Mouse (Mus musculus) intestine, embryonic 15.5 days (tissue): ENCODE measurements around the gene Mageb3. TPM values are rescaled to one million over a fixed set of nuclear protein-coding genes. Genes with fewer than 3 reads are reported as not detected.
"Not testable (repeated sequence)": the region's sequence is repeated elsewhere in the genome, so short reads cannot be mapped to it uniquely, and the experiment has no call there.

Experiments used
- ATAC-seq: fragments of 200-750 bp; cut with Nextera tagmentation; 2 replicates; pipeline ENCODE4 v1.8.0; 2017; ENCODE audit warnings: moderate TSS enrichment, moderate library complexity
- H3K27ac ChIP-seq: fragments of 300-500 bp; sonication (generic); 2 replicates; pipeline ENCODE4 v1.5.1; 2015; ENCODE audit warnings: mild to moderate bottlenecking, inconsistent platforms
- H3K27me3 ChIP-seq: fragments of 300-500 bp; sonication (generic); replicated peaks from 2 replicates; pipeline ENCODE4 v1.6.1; 2015; ENCODE audit warnings: inconsistent platforms
- H3K36me3 ChIP-seq: fragments of 300-500 bp; sonication (generic); 2 replicates; pipeline ENCODE4 v1.6.1; 2015; ENCODE audit warnings: inconsistent platforms
- H3K4me1 ChIP-seq: fragments of 300-500 bp; sonication (generic); replicated peaks from 2 replicates; pipeline ENCODE4 v1.6.1; 2015; ENCODE audit warnings: inconsistent platforms
- H3K4me2 ChIP-seq: fragments of 300-500 bp; sonication (generic); replicated peaks from 2 replicates; pipeline ENCODE4 v1.6.1; 2015; ENCODE audit warnings: mild to moderate bottlenecking, inconsistent platforms
- H3K4me3 ChIP-seq: fragments of 300-500 bp; sonication (generic); replicated peaks from 2 replicates; pipeline ENCODE4 v1.5.1; 2015; ENCODE audit warnings: inconsistent platforms
- H3K9ac ChIP-seq: fragments of 300-500 bp; sonication (generic); 2 replicates; pipeline ENCODE4 v1.6.1; 2015; ENCODE audit warnings: inconsistent platforms
- H3K9me3 ChIP-seq: fragments of 300-500 bp; sonication (generic); 2 replicates; pipeline ENCODE4 v1.6.1; 2016; ENCODE audit warnings: inconsistent platforms
- WGBS: fragments of 180-500 bp; shearing (Covaris S2); methylation state at CpG from one replicate; pipeline ENCODE4 v1.1.7; 2015; 5-methylcytosine and 5-hydroxymethylcytosine counted together
- polyA plus RNA-seq: library from polyadenylated mRNA; unstranded; fragments of >200 nt; fragmentation: Nextera tagmentation; extraction: Ambion mirVana; gene quantifications from 2 replicates; pipeline ENCODE4 v1.2.1, GENCODE M21; 2015

Gene Mageb3
- polyA plus RNA-seq, result 0.11 TPM in 2 replicates

DNA sequence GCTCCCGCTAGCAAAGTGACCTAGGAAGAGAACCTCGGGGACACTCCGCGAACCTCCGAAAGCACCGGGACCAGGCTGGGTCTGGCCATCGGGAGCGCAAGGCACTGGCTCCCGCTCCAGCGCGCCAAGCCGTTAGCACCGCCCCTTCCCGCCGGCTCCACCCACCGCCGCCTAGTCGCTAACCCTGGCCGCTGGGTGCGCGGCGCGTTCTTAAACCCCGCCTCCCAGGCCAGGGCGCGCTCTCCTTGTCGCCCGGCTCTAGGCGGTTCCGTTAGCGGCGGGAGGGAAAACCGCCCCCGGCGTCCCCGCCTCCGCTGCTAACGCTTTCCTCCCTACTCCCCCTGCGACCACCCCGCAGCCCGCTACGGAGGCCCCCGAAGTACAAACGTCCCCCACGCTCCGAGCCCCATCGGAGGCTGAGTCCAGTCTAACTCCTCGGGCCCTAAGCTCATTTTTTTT lies at the start of gene Mageb3, which contains the start of gene Ctdspl2:
Gene Mageb3, minus strand, starts transcription at position 328 of the 459 bp plus-strand sequence.
Gene Ctdspl2, plus strand, starts transcription at position 237 of the 459 bp plus-strand sequence.
- Histone ChIP-seq H3K27me3 (no peaks in the 10 kb centered on the region), H3K4me1 (peaks cover 5% of the 10 kb centered on the region; the same call in 1 of the 2 replicates), H3K36me3 (no peaks in the 10 kb centered on the region), H3K9me3 (no peaks in the 10 kb centered on the region), H3K4me2 (peak within 1 kb of the TSS; percentile 73), H3K27ac (peak within 1 kb of the TSS; percentile 96), H3K4me3 (peak within 1 kb of the TSS; percentile 86), H3K9ac (peak within 1 kb of the TSS; percentile 97)
- 0% methylated on average over 48 of the region's 48 CpGs for WGBS
- peak; percentile 98 for ATAC-seq

DNA sequence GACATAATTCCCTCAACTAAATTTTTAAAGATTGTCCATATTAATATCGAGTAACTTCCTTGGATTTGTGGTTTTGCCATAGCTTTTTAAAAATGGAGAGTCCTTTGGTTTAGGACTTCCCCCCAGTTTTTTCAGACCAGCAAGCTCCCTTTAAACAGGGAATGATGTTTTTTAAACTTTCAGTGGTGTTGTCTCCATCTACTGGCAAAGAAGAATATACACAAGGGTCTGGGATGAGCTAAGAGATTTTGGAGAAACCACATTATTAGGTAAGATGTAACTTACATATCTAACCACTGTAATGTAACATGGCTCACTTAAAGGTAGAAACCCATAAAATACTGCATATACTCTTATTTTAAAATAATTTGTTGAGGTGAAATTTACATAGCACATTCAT lies 39.8 kb upstream of the Mageb3 start:
- Histone ChIP-seq H3K9ac (no peak overlapping the region), H3K4me3 (no peak overlapping the region), H3K36me3 (no peaks in the 10 kb centered on the region), H3K4me2 (no peak overlapping the region), H3K4me1 (no peaks in the 10 kb centered on the region), H3K27ac (no peak overlapping the region), H3K27me3 (no peaks in the 10 kb centered on the region), H3K9me3 (no peaks in the 10 kb centered on the region)
- 93% methylated on average over 1 of the region's 1 CpGs for WGBS
- no peak for ATAC-seq

DNA sequence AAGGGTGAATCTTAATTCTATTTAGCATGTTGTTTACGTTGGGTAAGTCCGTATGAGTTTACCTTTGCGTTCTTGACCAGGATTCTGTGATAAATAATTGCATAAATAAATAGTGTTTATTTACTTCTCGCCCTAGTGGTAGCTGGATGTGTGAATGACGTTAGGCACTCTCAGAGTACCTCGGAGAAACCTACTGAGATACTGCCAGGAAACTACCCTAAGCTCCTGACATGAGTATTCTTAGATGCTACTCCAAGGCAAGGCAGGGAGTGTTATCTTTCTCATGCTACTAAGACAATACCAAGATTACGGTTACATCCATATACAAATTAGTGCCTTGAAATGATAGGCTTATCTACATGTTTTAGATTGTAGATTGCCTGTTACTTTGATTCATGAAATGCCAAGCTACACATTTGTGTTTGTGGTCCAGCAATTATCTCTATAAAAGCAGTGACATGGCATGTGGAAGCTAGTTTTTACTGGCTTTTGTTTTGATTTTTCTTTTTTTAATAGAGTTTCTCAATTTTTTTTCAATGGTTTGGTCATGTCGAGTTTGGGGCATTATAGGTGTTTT lies 1.4 kb upstream of the Mageb3 start:
- Histone ChIP-seq H3K4me3 (peak overlapping the region; percentile 86), H3K27me3 (no peaks in the 10 kb centered on the region), H3K27ac (peak overlapping the region; percentile 96), H3K9me3 (no peaks in the 10 kb centered on the region), H3K9ac (peak overlapping the region; percentile 97), H3K4me2 (peak overlapping the region; percentile 73), H3K36me3 (no peaks in the 10 kb centered on the region), H3K4me1 (peaks cover 5% of the 10 kb centered on the region; the same call in 1 of the 2 replicates)
- ATAC-seq, result no peak
- 6% methylated on average over 8 of the region's 8 CpGs for WGBS

DNA sequence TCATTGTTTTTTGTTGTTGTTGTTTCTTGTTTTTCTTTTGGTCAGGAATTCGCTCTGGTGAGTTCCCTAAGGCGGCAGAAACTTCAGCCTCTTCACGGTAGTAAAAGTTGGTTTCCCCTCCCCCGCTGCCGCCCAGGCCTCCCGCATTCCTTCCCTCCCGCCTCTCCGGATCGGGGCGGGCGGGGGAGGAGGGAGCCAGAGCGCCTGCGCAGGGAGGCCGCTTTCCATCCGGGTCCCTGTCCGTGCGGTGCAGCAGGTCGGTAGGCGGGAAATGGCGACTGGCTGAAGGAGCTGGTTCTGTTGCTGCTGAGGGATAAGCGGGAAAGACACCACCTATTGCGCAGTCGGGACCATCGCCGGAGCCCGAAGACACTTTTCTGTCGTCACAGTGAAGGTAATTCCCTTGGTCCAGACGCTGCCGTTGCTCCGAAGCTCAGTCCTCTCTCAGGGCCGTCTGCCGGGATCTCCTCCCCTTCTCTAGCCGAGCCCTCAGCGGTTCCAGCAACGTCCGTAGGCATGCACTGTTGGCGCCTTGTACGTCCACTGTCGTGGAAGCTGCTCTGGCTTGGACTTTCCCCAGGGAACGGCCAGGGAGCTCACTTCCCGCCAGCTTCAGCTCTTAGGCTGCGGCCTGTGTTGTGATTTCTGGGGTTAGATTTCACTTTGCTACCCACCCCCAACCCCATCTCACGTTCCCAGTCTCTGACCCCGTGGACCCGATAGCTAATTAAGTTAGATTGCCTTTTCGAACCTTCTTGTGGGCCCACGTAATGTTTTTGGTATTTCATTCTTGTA lies 529 bp upstream of the Mageb3 start:
- Histone ChIP-seq H3K4me1 (peaks cover 5% of the 10 kb centered on the region; the same call in 1 of the 2 replicates), H3K36me3 (no peaks in the 10 kb centered on the region), H3K9me3 (no peaks in the 10 kb centered on the region), H3K9ac (peak overlapping the region; percentile 97), H3K27ac (peak overlapping the region; percentile 96), H3K27me3 (no peaks in the 10 kb centered on the region), H3K4me3 (peak overlapping the region; percentile 86), H3K4me2 (peak overlapping the region; percentile 73)
- WGBS, result under 1% methylated on average over 47 of the region's 47 CpGs
- peak; percentile 97 for ATAC-seq

DNA sequence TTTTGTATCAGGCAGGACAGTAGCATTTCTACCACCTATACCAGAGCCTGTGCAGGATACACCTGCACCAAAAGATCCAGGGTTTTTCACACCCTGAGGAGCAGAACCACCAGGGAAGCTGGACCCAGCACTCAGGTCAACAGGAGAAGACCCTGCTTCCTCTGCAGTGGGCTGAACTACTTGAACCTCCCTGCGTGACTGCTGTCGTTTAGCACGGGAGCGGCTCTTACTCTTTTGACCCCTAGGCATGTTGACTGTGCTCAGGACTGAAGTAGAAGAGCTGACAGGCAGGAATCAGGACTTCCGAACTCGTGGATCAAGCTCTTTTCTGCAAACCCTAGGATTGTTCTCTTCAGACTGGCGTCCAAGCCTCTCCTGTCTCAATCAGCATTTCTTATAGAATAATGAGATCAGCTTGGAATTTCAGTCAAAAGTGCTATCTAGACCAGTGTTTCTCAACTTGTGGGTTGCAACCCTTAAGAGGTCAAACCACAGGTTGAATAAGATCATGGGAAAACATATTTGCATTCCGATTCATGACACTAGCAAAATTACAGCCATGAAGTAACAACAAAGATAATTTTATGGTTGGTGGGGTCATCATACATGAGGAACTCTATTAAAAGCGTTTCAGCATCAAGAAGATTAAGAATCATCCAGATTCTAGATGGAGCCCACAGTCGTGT lies 778 bp downstream of the Mageb3 start:
- no peak for ATAC-seq
- Histone ChIP-seq H3K36me3 (no peaks in the 10 kb centered on the region), H3K9me3 (no peaks in the 10 kb centered on the region), H3K27me3 (no peaks in the 10 kb centered on the region), H3K9ac (peak overlapping the region; percentile 97), H3K4me1 (peaks cover 5% of the 10 kb centered on the region; the same call in 1 of the 2 replicates), H3K4me3 (peak overlapping the region; percentile 86), H3K4me2 (peak overlapping the region; percentile 73), H3K27ac (peak overlapping the region; percentile 96)
- WGBS, result 15% methylated on average over 10 of the region's 10 CpGs

DNA sequence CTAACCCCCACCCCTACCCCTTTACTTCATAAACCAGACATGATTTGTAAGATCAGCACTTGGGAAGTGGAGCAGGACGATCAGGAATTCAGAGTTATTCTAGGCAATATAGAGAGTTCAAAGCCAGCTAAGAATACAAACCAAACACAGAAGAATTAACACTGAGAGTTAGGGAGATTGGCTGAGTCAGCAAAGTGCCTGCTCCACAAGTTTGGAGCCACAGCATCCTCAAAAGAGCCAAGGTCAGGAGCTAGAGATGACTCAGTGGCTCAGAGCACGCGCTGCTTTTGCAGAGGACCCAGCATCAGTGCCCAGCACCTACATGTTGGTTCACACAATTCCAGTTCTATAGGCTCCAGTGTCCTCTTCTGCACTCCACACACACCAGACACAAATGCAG lies 12.5 kb downstream of the Mageb3 start:
- Histone ChIP-seq H3K9ac (no peak overlapping the region), H3K36me3 (no peaks in the 10 kb centered on the region), H3K27me3 (no peaks in the 10 kb centered on the region), H3K4me3 (no peak overlapping the region), H3K4me2 (no peak overlapping the region), H3K9me3 (no peaks in the 10 kb centered on the region), H3K4me1 (no peaks in the 10 kb centered on the region), H3K27ac (no peak overlapping the region)
- WGBS, result 80% methylated on average over 3 of the region's 3 CpGs
- ATAC-seq, result no peak

DNA sequence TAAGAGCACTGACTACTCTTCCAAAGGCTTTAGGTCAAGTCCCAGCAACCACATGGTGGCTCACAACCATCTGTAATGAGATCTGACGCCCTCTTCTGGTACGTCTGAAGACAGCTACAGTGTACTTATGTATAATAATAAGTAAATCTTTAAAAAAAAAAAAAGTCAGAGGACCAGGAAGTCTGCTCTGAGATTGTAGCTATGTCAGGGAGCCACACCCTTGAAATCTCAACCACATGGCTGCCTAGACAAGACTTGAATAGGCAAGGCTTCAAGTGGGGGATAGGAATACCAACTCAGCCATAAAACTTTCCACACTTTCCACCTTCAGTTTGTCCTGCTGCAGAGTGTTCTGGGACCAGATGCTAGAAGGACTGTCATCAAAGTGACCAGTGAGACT lies 18.3 kb downstream of the Mageb3 start:
- H3K36me3 ChIP-seq, H3K27me3 ChIP-seq, H3K4me2 ChIP-seq, H3K9me3 ChIP-seq, ATAC-seq, H3K9ac ChIP-seq, H3K4me3 ChIP-seq, H3K4me1 ChIP-seq, H3K27ac ChIP-seq: not testable (repeated sequence)
- 86% methylated on average over 2 of the region's 2 CpGs for WGBS

DNA sequence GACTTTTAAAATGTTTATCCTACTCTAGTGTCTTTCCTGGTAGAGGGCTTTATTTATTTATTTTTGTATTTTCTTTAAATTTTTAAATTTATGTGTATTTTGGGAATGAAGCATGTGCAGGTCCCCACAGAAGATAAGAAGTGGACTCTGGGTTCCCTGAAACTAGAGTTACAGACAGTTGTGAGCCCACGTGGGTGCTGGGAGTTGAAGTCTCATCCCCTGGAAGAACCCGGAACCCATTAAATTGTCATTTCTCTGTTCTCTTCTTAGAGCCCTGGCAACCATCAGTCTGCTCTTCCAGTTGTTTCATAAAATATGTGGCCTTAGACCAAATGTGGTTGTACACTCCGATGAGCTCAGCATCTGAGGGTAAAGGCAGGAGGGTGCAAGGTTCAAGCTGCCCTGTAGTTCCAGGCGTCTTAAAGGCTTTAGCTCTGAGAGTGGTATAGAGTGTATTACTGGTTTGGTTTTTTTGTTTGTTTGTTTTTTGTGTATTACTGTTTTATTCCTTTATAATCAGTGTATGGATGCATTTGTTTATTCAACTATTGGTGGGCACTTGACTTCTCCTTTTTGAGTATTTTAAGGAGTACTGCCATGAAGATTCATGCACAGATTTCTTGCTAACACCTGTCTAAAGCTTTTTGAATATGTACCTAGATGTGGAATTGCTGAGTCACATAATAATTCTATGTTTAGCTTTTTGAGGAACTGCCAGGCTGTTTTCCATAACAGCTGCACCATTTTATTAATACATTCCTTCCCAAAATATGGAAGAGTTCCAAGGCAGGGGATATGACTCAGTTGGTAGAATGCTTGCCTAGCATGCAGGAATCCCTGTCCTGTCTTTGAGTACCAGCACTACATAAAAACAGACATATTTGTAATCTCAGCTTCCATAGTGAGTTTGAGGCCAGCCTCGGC lies 39.6 kb downstream of the Mageb3 start:
- no peak overlapping the region for H3K4me2 ChIP-seq
- H3K4me3 ChIP-seq, result no peak overlapping the region
- H3K9me3 ChIP-seq, result no peaks in the 10 kb centered on the region
- no peak overlapping the region for H3K27ac ChIP-seq
- ATAC-seq, result no peak
- no peaks in the 10 kb centered on the region for H3K36me3 ChIP-seq
- 80% methylated on average over 5 of the region's 5 CpGs for WGBS
- H3K4me1 ChIP-seq, result no peaks in the 10 kb centered on the region
- H3K27me3 ChIP-seq, result no peaks in the 10 kb centered on the region
- no peak overlapping the region for H3K9ac ChIP-seq

DNA sequence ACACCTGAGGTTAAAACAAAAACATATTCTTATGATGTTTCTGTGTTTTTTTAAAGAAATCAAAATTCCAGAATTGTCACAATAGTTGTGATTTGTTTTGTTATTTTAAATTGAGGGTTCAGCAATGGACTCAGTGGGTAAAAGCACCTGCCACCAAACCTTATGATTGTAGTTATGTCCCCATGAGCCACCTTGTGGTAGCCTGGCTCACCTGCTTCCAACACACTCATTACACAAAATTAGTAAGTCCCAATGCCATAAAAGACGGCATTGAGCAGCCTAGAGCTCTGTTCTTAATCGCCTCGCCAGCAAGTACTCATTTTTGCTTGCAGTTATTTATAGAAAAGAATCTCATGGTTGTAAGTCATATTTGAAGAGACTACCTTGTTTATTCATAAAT lies 45.9 kb downstream of the Mageb3 start:
- H3K4me2 ChIP-seq, result no peak overlapping the region
- no peak overlapping the region for H3K4me3 ChIP-seq
- H3K9me3 ChIP-seq, result no peaks in the 10 kb centered on the region
- 75% methylated on average over 3 of the region's 3 CpGs for WGBS
- peaks cover 2% of the 10 kb centered on the region; the same call in 1 of the 2 replicates for H3K36me3 ChIP-seq
- no peaks in the 10 kb centered on the region for H3K27me3 ChIP-seq
- H3K4me1 ChIP-seq, result no peaks in the 10 kb centered on the region
- ATAC-seq, result no peak
- no peak overlapping the region for H3K27ac ChIP-seq
- no peak overlapping the region for H3K9ac ChIP-seq
